Mouse (Mus musculus): ENCODE data around the gene Morf4l1.

GRCm38 (mm10) chr9:90136678-90136965 is 22.0 kb upstream of the Morf4l1 start:
- TF ChIP-seq CTCF (IDR thresholded peaks at IDR 0.05; ENCODE audit: insufficient read depth, low read depth, low read length) (no peak), POLR2A (IDR thresholded peaks at IDR 0.05; ENCODE audit: insufficient read depth, low read depth, low read length) (no peak)

Data from olfactory bulb, adult 2 months (tissue).